Mouse (Mus musculus) small intestine, adult 2 months (tissue): Measurements from ENCODE around the gene Tasp1.

Experiments used
- CTCF ChIP-seq: fragments of 200-500 bp; IDR thresholded peaks from 2 replicates; pipeline ENCODE4 v1.5.1; 2012; ENCODE audit warnings: low read depth, mild to moderate bottlenecking, control low read depth, inconsistent platforms, low read length, moderate library complexity, mixed read lengths; ENCODE audit not compliant: insufficient replicate concordance, insufficient read length; ENCODE audit errors: extremely low read depth
- POLR2A ChIP-seq: fragments of 200-500 bp; IDR thresholded peaks from 2 replicates; pipeline ENCODE4 v1.6.1; 2012; ENCODE audit warnings: low read depth, mild to moderate bottlenecking, control low read depth, inconsistent platforms, low read length, moderate library complexity

GRCm38 (mm10) chr2:139860133-139860494 is 206.5 kb downstream of the Tasp1 start:
- TF ChIP-seq CTCF (no peak), POLR2A (no peak)
